Mouse (Mus musculus) ES-Bruce4 (cell line): ENCODE results near the gene Arhgap31. TPM values are rescaled to one million over a fixed set of nuclear protein-coding genes. Genes with fewer than 3 reads are reported as not detected.

Experiments
- H3K27ac ChIP-seq: 2 replicates; pipeline ENCODE4 v1.5.1; 2012; ENCODE audit warnings: low read length, inconsistent platforms; ENCODE audit not compliant: insufficient read depth
- H3K27me3 ChIP-seq: 2 replicates; pipeline ENCODE4 v1.6.1; 2012; ENCODE audit warnings: mild to moderate bottlenecking, low read length, inconsistent platforms; ENCODE audit not compliant: control insufficient read depth, poor library complexity, insufficient read depth, severe bottlenecking
- H3K36me3 ChIP-seq: 2 replicates; pipeline ENCODE4 v1.6.1; 2012; ENCODE audit warnings: inconsistent platforms, mild to moderate bottlenecking, low read length, moderate library complexity; ENCODE audit not compliant: control insufficient read depth, poor library complexity, insufficient read depth, severe bottlenecking
- H3K4me1 ChIP-seq: one replicate; pipeline ENCODE4 v1.8.1; 2011; ENCODE audit warnings: low read length; ENCODE audit not compliant: control insufficient read depth, insufficient read depth
- H3K4me3 ChIP-seq: 2 replicates; pipeline ENCODE4 v1.5.1; 2011; ENCODE audit warnings: low read depth, mild to moderate bottlenecking, low read length
- H3K9ac ChIP-seq: 2 replicates; pipeline ENCODE4 v1.6.1; 2012; ENCODE audit warnings: low read depth, mild to moderate bottlenecking, inconsistent platforms; ENCODE audit not compliant: poor library complexity, severe bottlenecking
- H3K9me3 ChIP-seq: replicated peaks from 2 replicates; pipeline ENCODE4 v1.6.1; 2012; ENCODE audit warnings: mild to moderate bottlenecking, low read length, inconsistent platforms; ENCODE audit not compliant: control insufficient read depth, poor library complexity, insufficient read depth, severe bottlenecking
- CTCF ChIP-seq: IDR thresholded peaks from one replicate; pipeline ENCODE4 v1.8.1; 2011; ENCODE audit warnings: low read depth, low read length
- EP300 ChIP-seq: IDR thresholded peaks from 2 replicates; pipeline ENCODE4 v1.6.1; 2011; ENCODE audit warnings: low read depth, low read length; ENCODE audit not compliant: insufficient read depth
- POLR2A ChIP-seq: IDR thresholded peaks from one replicate; pipeline ENCODE4 v1.8.1; 2011; ENCODE audit warnings: low read length; ENCODE audit not compliant: insufficient read depth
- polyA plus RNA-seq: library from polyadenylated mRNA; stranded (reverse); fragments of >200 nt; gene quantifications from 2 replicates; pipeline ENCODE4 v1.2.4, GENCODE M21; 2011; ENCODE audit warnings: low read depth; ENCODE audit not compliant: missing spikeins, insufficient read depth, insufficient read length

Arhgap31 gene
- polyA plus RNA-seq, 1 experiment: 1.3 TPM

GRCm38 (mm10) chr16:38677171-38677570, 35.9 kb downstream of the Arhgap31 start:
- no peaks in the 10 kb centered on the region for H3K36me3 ChIP-seq
- no peak overlapping the region for H3K4me3 ChIP-seq
- no peaks in the 10 kb centered on the region for H3K9me3 ChIP-seq
- no peaks in the 10 kb centered on the region for H3K27me3 ChIP-seq
- no peak overlapping the region for H3K27ac ChIP-seq
- TF ChIP-seq CTCF: no peak
- no peak for TF ChIP-seq POLR2A
- no peak for TF ChIP-seq EP300
- H3K4me1 ChIP-seq: no peaks in the 10 kb centered on the region
- no peak overlapping the region for H3K9ac ChIP-seq

DNA sequence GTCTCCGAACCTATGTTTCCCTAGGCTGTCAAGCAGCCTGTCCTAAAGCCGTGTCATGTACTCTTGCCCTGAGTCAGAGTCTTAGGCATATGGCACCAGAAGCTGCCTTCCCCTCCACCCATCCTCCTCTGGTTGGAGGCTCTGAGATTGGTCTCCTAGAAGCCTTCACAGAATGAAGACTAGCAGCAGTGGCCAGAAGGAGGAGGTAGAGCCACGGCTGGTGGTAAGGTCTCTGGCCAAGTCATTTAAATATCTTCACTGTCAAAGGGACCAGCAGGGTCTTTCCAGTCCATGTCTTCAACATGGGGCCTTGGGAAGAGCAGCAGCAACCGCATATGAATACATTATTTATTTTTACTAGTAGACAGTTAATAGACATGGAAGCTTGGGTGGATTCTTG, 36.4 kb downstream of the Arhgap31 start:
- H3K4me1 ChIP-seq: no peaks in the 10 kb centered on the region
- H3K36me3 ChIP-seq: no peaks in the 10 kb centered on the region
- no peaks in the 10 kb centered on the region for H3K27me3 ChIP-seq
- no peak overlapping the region for H3K9ac ChIP-seq
- no peak for TF ChIP-seq POLR2A
- TF ChIP-seq EP300: no peak
- no peaks in the 10 kb centered on the region for H3K9me3 ChIP-seq
- no peak overlapping the region for H3K4me3 ChIP-seq
- no peak overlapping the region for H3K27ac ChIP-seq

- Histone ChIP-seq H3K4me3 (no peak overlapping the region), H3K27ac (no peak overlapping the region), H3K9me3 (no peaks in the 10 kb centered on the region), H3K36me3 (no peaks in the 10 kb centered on the region), H3K4me1 (no peaks in the 10 kb centered on the region), H3K27me3 (no peaks in the 10 kb centered on the region), H3K9ac (no peak overlapping the region)
- TF ChIP-seq POLR2A (no peak), CTCF (no peak), EP300 (no peak)
Measured at GRCm38 (mm10) chr16:38675600-38676335, 37.3 kb downstream of the Arhgap31 start.

- Histone ChIP-seq H3K4me3 (no peak overlapping the region), H3K36me3 (no peaks in the 10 kb centered on the region), H3K4me1 (no peaks in the 10 kb centered on the region), H3K27ac (no peak overlapping the region), H3K27me3 (no peaks in the 10 kb centered on the region), H3K9ac (no peak overlapping the region), H3K9me3 (no peaks in the 10 kb centered on the region)
- TF ChIP-seq CTCF: no peak
- no peak for TF ChIP-seq EP300
- no peak for TF ChIP-seq POLR2A
Measured at GRCm38 (mm10) chr16:38674891-38675290, 38.2 kb downstream of the Arhgap31 start.

- Histone ChIP-seq H3K9ac (no peak overlapping the region), H3K27me3 (no peaks in the 10 kb centered on the region), H3K27ac (no peak overlapping the region), H3K4me1 (no peaks in the 10 kb centered on the region), H3K9me3 (no peaks in the 10 kb centered on the region), H3K36me3 (no peaks in the 10 kb centered on the region), H3K4me3 (no peak overlapping the region)
- TF ChIP-seq POLR2A (no peak), EP300 (no peak), CTCF (no peak)
Measured at GRCm38 (mm10) chr16:38673511-38673910, 39.6 kb downstream of the Arhgap31 start.

DNA sequence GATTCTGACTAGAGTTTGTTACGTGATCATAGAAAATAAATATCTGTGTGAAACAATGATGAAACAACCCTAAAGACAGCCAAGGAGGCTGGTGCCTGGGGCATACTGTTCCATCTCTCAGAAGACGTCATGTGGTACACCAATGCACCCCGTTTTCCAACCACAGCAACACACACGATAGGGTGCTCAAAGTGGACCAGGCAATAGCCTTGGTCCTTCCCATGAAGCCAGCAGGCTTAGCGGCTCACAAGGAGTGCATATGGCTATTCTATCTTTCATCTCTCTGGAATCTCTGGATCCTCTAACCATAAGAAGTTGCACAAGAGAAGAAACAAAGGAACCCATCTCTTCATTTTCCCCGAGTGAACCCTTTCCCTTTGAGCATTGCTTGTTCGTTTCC, 40.1 kb downstream of the Arhgap31 start:
- H3K27ac ChIP-seq: no peak overlapping the region
- no peaks in the 10 kb centered on the region for H3K9me3 ChIP-seq
- no peaks in the 10 kb centered on the region for H3K4me1 ChIP-seq
- no peaks in the 10 kb centered on the region for H3K36me3 ChIP-seq
- no peak overlapping the region for H3K9ac ChIP-seq
- no peak overlapping the region for H3K4me3 ChIP-seq
- TF ChIP-seq POLR2A: no peak
- TF ChIP-seq CTCF: no peak
- TF ChIP-seq EP300: no peak
- H3K27me3 ChIP-seq: no peaks in the 10 kb centered on the region
